Mouse (Mus musculus) cerebellum, adult 2 months (tissue): ENCODE results near the gene Arhgap42.

ENCODE experiments used
- CTCF ChIP-seq: fragments of 200-500 bp; IDR thresholded peaks from 2 replicates; pipeline ENCODE4 v1.5.1; 2011; ENCODE audit warnings: low read depth, mild to moderate bottlenecking, control low read depth, low read length, moderate library complexity, borderline replicate concordance; ENCODE audit not compliant: insufficient read depth
- POLR2A ChIP-seq: fragments of 200-500 bp; IDR thresholded peaks from 2 replicates; pipeline ENCODE4 v1.6.1; 2011; ENCODE audit warnings: low read length, control low read depth, borderline replicate concordance; ENCODE audit not compliant: insufficient read depth

GRCm38 (mm10) chr9:9101482-9102157 is 137.3 kb downstream of the Arhgap42 start:
- TF ChIP-seq CTCF (no peak), POLR2A (no peak)
